Comparison of ENCODE assay signal across 10 mouse cellular contexts in the genomic region with DNA sequence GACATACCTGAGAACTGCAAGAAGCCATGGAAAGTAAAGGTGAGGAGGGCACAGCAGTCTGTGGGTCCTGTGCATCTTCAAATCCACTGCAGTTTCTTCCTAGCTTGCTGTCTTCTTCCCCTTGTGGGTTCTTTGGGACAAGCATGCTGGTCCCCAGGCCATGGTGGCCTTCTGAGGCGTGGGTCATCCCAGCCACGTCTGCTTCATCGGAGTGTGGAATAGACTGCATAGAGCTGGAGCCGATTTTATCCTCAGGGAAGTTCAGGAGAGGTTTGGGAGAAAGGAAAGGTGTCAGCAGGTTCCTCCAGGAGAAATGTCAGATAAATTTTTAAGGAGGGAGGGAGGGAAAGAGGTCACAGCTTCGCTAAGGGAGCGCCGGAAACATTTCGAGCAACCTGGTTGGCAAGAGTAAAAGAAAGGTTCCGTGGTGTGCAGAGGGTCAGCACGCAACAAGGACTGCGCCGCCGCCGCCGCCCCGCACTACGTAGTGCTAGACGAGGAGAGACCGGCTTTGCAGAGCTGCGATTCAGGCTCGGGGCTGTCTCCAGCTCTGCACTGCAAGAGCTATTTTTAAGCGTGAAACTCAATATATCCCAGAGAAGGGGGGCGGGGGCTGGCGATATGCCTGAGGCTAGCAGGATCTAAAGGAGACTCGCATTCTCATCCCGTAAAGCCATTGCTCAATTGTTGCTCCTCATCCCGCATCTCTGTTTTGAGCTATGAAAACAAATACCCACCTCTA. TPM values are rescaled to one million over a fixed set of nuclear protein-coding genes. Genes with fewer than 3 reads are reported as not detected.
DNase-seq lines count a peak whose midpoint lies in the region; ATAC-seq and TF ChIP-seq lines count a peak whose summit lies in the region.
"Had no signal": no experiment of that assay in that cellular context is flagged by ENCODE, and none has a peak within 500 bp of the region (broad histone marks: within the 10 kb centered on the region; RNA-seq: fewer than 3 reads in every experiment).

Gene Pla2g4e (minus strand): TSS at position 657 of the 742 bp plus-strand sequence.

- ATAC-seq in common myeloid progenitor, adult 5-6 weeks (replicated peaks; ENCODE audit: low read depth, poor library complexity, severe bottlenecking) = 0 out of 2 replicates have a peak, but pooled peaks have one; percentile 22
- peak; percentile 36; the same call in 1 of the 2 replicates for ATAC-seq in intestine, embryonic 16.5 days

- no peak within 1 kb of the TSS; the same call in 1 of the 2 replicates for H3K9ac ChIP-seq in intestine, embryonic 16.5 days (ENCODE audit: low read depth, low read length)

- peak within 1 kb of the TSS; percentile 72 for H3K4me2 ChIP-seq in intestine, embryonic 16.5 days (ENCODE audit: low read depth, low read length)

- WGBS in intestine, embryonic 16.5 days = 6% methylated on average over 27 of the region's 27 CpGs
- WGBS in midbrain, embryonic 10.5 days = 5% methylated on average over 27 of the region's 27 CpGs

- no peaks in the 10 kb centered on the region for H3K36me3 ChIP-seq in intestine, embryonic 16.5 days (ENCODE audit: control insufficient read depth, insufficient read depth, low read length)
- H3K36me3 ChIP-seq in midbrain, embryonic 10.5 days = no peaks in the 10 kb centered on the region

- TF ChIP-seq CTCF in layer of hippocampus, adult 2 months (conservative IDR thresholded peaks at IDR 0.05) = no peak

- DNase-seq in layer of hippocampus, adult 2 months (ENCODE audit: low spot score in 2 of 2) = peak in 1 of 2 experiments; percentile 35
- no peak for DNase-seq in layer of hippocampus, adult 9-10 months (ENCODE audit: low spot score)
- peak; percentile 66 for DNase-seq in gastrocnemius, postnatal 10 days
- no peak for DNase-seq in midbrain, embryonic 10.5 days (ENCODE audit: low spot score)
- DNase-seq in telencephalon, adult 2 months (ENCODE audit: low read depth, low spot score) = peak; percentile 76
- no peak for DNase-seq in ovary, postnatal 14 days (ENCODE audit: low spot score)

- peak within 1 kb of the TSS; percentile 55 for H3K4me3 ChIP-seq in layer of hippocampus, adult 2 months
- H3K4me3 ChIP-seq in intestine, embryonic 16.5 days (ENCODE audit: low read length) = peak within 1 kb of the TSS; percentile 40
- peak within 1 kb of the TSS; percentile 55 for H3K4me3 ChIP-seq in midbrain, embryonic 10.5 days

- peaks cover 5% of the 10 kb centered on the region for H3K4me1 ChIP-seq in intestine, embryonic 16.5 days (ENCODE audit: control insufficient read depth, insufficient read depth, low read length)
- H3K4me1 ChIP-seq in midbrain, embryonic 10.5 days = peaks cover 9% of the 10 kb centered on the region

- H3K9me3 ChIP-seq in intestine, embryonic 16.5 days (ENCODE audit: control insufficient read depth, low read length) = no peaks in the 10 kb centered on the region
- no peaks in the 10 kb centered on the region for H3K9me3 ChIP-seq in midbrain, embryonic 10.5 days (replicated peaks)

- peaks cover 17% of the 10 kb centered on the region; the same call in 1 of the 2 replicates for H3K27me3 ChIP-seq in intestine, embryonic 16.5 days (replicated peaks; ENCODE audit: control insufficient read depth, insufficient read depth, low read length)
- peaks cover 40% of the 10 kb centered on the region for H3K27me3 ChIP-seq in midbrain, embryonic 10.5 days (ENCODE audit: low read depth, poor library complexity, severe bottlenecking)

- H3K27ac ChIP-seq in layer of hippocampus, adult 2 months = peak within 1 kb of the TSS; percentile 88
- H3K27ac ChIP-seq in intestine, embryonic 16.5 days (ENCODE audit: low read length) = no peak within 1 kb of the TSS
- peak within 1 kb of the TSS; percentile 53 for H3K27ac ChIP-seq in midbrain, embryonic 10.5 days (replicated peaks)

RNA-seq across cellular contexts. Expression of gene Pla2g4e, which starts in this region (rescaled TPM):
- 10 to 100 TPM; 11.9 to 12.1 TPM for total RNA-seq in layer of hippocampus, adult 2 months (2021)
- not detected in 2 replicates for total RNA-seq in common myeloid progenitor, adult 5-6 weeks (2017)
- total RNA-seq in gastrocnemius, postnatal 10 days (2021) = 10 to 100 TPM; 32.5 to 33.7 TPM
- 0.02 TPM in 2 replicates for polyA plus RNA-seq in intestine, embryonic 16.5 days (2015; fragmentation: Nextera tagmentation; extraction: Ambion mirVana)
- polyA plus RNA-seq in midbrain, embryonic 10.5 days (2016; fragmentation: Nextera tagmentation; extraction: Ambion mirVana) = 0.07 TPM in 1 of 2 replicates, not detected in the other
- total RNA-seq: MEL had no signal
- polyA plus RNA-seq: large intestine, adult 2 months had no signal

Comparison
In these comparisons a context has a peak if more than half of its experiments do, and no peak if none do; other contexts are left out.
1. RNA of gene Pla2g4e (total RNA-seq): 32.5 to 33.7 TPM in gastrocnemius, postnatal 10 days and 11.9 to 12.1 TPM in layer of hippocampus, adult 2 months; not detected in common myeloid progenitor, adult 5-6 weeks; every median in the first group is over 10 times any median in the second.
2. Peak in ATAC-seq in common myeloid progenitor, adult 5-6 weeks; RNA of the gene not detected or under 1 TPM.
3. Peak in ATAC-seq, H3K4me3 ChIP-seq and H3K4me2 ChIP-seq in intestine, embryonic 16.5 days; RNA of the gene not detected or under 1 TPM.
4. DNase-seq: peak in gastrocnemius, postnatal 10 days (single experiment) and telencephalon, adult 2 months (single experiment); none in layer of hippocampus, adult 9-10 months (single experiment), midbrain, embryonic 10.5 days (single experiment) and ovary, postnatal 14 days (single experiment).
5. Peak in every context shown above with its lines, with median percentiles within 50 percentile points of each other: H3K4me3 ChIP-seq.